Mouse (Mus musculus) layer of hippocampus, adult 18-20 months (tissue): ENCODE data around the gene Tbc1d17. TPM values are rescaled to one million over a fixed set of nuclear protein-coding genes. Genes with fewer than 3 reads are reported as not detected.

Source experiments
- DNase-seq, 2 experiments: peaks; one replicate each; pipeline ENCODE4 v3.0.0; 2022; ENCODE audit warnings: low spot score in 2 of 2
- total RNA-seq, 2 experiments: library from RNA; stranded (reverse); gene quantifications; 2 replicates each; pipeline ENCODE4 v1.2.3; 2021

Tbc1d17 gene
- total RNA-seq, 2 experiments from 2014 or later: 67.9 to 70.6 TPM

- peak; percentile 96 to 97 for DNase-seq
Measured at GRCm38 (mm10) chr7:44869697-44870528, 21.0 kb upstream of the Tbc1d17 start, which contains the start of gene Ptov1. TSS of gene Ptov1 (minus strand) at chr7:44869788.

GRCm38 (mm10) chr7:44868919-44869696 is 20.2 kb upstream of the Tbc1d17 start:
- no peak for DNase-seq

- no peak for DNase-seq
Measured at GRCm38 (mm10) chr7:44868465-44868864, 19.6 kb upstream of the Tbc1d17 start.

- no peak for DNase-seq
Measured at GRCm38 (mm10) chr7:44867802-44868201, 18.9 kb upstream of the Tbc1d17 start.

GRCm38 (mm10) chr7:44867010-44867702 is 18.3 kb upstream of the Tbc1d17 start:
- DNase-seq: no peak

GRCm38 (mm10) chr7:44866276-44867009 is 17.6 kb upstream of the Tbc1d17 start:
- no peak for DNase-seq

- DNase-seq: no peak
Measured at GRCm38 (mm10) chr7:44864595-44865542, 16.0 kb upstream of the Tbc1d17 start.

GRCm38 (mm10) chr7:44863982-44864494 is 15.2 kb upstream of the Tbc1d17 start:
- no peak for DNase-seq

- no peak for DNase-seq
Measured at GRCm38 (mm10) chr7:44863210-44863609, 14.3 kb upstream of the Tbc1d17 start.

- DNase-seq: no peak
Measured at GRCm38 (mm10) chr7:44862434-44862833, 13.6 kb upstream of the Tbc1d17 start.

- no peak for DNase-seq
Measured at GRCm38 (mm10) chr7:44861429-44861816, 12.5 kb upstream of the Tbc1d17 start.

GRCm38 (mm10) chr7:44860576-44861428 is 11.9 kb upstream of the Tbc1d17 start:
- no peak for DNase-seq

GRCm38 (mm10) chr7:44859896-44860295 is 11.0 kb upstream of the Tbc1d17 start:
- no peak for DNase-seq

- DNase-seq: no peak
Measured at GRCm38 (mm10) chr7:44857905-44858304, 9.0 kb upstream of the Tbc1d17 start.

GRCm38 (mm10) chr7:44857042-44857552 is 8.2 kb upstream of the Tbc1d17 start, which contains the start of gene Pnkp:
TSS of gene Pnkp (plus strand) at chr7:44857139.
- DNase-seq: peak; percentile 90 to 95

- no peak for DNase-seq
Measured at GRCm38 (mm10) chr7:44856265-44856916, 7.5 kb upstream of the Tbc1d17 start.

GRCm38 (mm10) chr7:44855036-44855435 is 6.2 kb upstream of the Tbc1d17 start:
- DNase-seq: no peak
